Mouse (Mus musculus) c-Kit-positive CD71-positive TER-119-positive erythroid progenitor cells, embryonic 14.5 days (primary cell): Measurements from ENCODE around the gene Acot6.
A peak's percentile ranks its signal among the peaks of the same experiment; 100 is the strongest.

Source experiments
- DNase-seq: peaks from one replicate; pipeline ENCODE4 v3.0.0-alpha.2; 2013; ENCODE audit warnings: low spot score

The Acot6 gene

GRCm38 (mm10) chr12:84101493-84101845, 1.0 kb downstream of the Acot6 start:
- no peak for DNase-seq

- no peak for DNase-seq
Measured at GRCm38 (mm10) chr12:84107012-84107411, 6.6 kb downstream of the Acot6 start.

- no peak for DNase-seq
Measured at GRCm38 (mm10) chr12:84107692-84108091, 7.2 kb downstream of the Acot6 start.

- no peak for DNase-seq
Measured at GRCm38 (mm10) chr12:84109924-84110323, 9.5 kb downstream of the Acot6 start.

- DNase-seq, result no peak
Measured at GRCm38 (mm10) chr12:84110814-84111213, 10.4 kb downstream of the Acot6 start.

GRCm38 (mm10) chr12:84113676-84114075, 13.2 kb downstream of the Acot6 start:
- DNase-seq, result no peak

- DNase-seq, result peak; percentile 60
Measured at GRCm38 (mm10) chr12:84114153-84114994, 13.9 kb downstream of the Acot6 start, which contains the start of gene Dnal1. Gene Dnal1, plus strand, starts transcription at chr12:84114366.

- DNase-seq, result no peak
Measured at GRCm38 (mm10) chr12:84119584-84119983, 19.1 kb downstream of the Acot6 start.

- no peak for DNase-seq
Measured at GRCm38 (mm10) chr12:84125892-84126291, 25.4 kb downstream of the Acot6 start.

GRCm38 (mm10) chr12:84126899-84127298, 26.4 kb downstream of the Acot6 start:
- no peak for DNase-seq

- no peak for DNase-seq
Measured at GRCm38 (mm10) chr12:84128576-84128975, 28.1 kb downstream of the Acot6 start.

GRCm38 (mm10) chr12:84129931-84130330, 29.5 kb downstream of the Acot6 start:
- DNase-seq, result no peak

GRCm38 (mm10) chr12:84132265-84132664, 31.8 kb downstream of the Acot6 start:
- peak; percentile 63 for DNase-seq

- no peak for DNase-seq
Measured at GRCm38 (mm10) chr12:84137131-84137530, 36.7 kb downstream of the Acot6 start.

GRCm38 (mm10) chr12:84140135-84140534, 39.7 kb downstream of the Acot6 start:
- no peak for DNase-seq

GRCm38 (mm10) chr12:84141271-84141670, 40.8 kb downstream of the Acot6 start:
- no peak for DNase-seq

- no peak for DNase-seq
Measured at GRCm38 (mm10) chr12:84142281-84143050, 42.0 kb downstream of the Acot6 start.

- peak; percentile 87 for DNase-seq
Measured at GRCm38 (mm10) chr12:84147954-84148621, 47.6 kb downstream of the Acot6 start, which contains the start of gene Pnma1. Gene Pnma1, minus strand, starts transcription at chr12:84148489.

- DNase-seq, result no peak
Measured at GRCm38 (mm10) chr12:84148622-84149012, 48.2 kb downstream of the Acot6 start.

- no peak for DNase-seq
Measured at GRCm38 (mm10) chr12:84149971-84150370, 49.5 kb downstream of the Acot6 start.

- DNase-seq, result peak; percentile 98
Measured at GRCm38 (mm10) chr12:84150976-84151375, 50.5 kb downstream of the Acot6 start.

GRCm38 (mm10) chr12:84151911-84152310, 51.5 kb downstream of the Acot6 start:
- DNase-seq, result no peak
